Mouse (Mus musculus): Measurements from ENCODE around the gene Rcbtb2.
A peak's percentile ranks its signal among the peaks of the same experiment; 100 is the strongest.

Rcbtb2 gene

DNA sequence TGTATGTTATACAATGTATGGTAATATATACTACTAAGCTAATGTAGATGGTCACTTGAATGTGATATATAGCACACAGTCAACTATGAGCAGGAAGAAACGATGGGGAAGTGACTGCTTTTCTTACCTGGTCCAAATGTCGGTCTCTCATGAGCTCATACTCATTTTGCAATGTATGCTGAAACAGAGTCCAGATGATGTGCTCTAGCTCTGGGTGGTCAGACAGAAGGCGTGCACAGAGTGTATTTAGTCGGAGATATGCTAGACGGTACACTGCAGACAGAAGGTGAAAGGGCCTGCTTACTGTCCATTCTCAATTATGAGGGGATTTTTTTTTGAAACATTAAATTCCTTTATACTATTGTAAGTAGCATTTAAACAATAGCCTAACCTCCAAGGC lies 88.6 kb downstream of the Rcbtb2 start:
- no peak for DNase-seq

DNA sequence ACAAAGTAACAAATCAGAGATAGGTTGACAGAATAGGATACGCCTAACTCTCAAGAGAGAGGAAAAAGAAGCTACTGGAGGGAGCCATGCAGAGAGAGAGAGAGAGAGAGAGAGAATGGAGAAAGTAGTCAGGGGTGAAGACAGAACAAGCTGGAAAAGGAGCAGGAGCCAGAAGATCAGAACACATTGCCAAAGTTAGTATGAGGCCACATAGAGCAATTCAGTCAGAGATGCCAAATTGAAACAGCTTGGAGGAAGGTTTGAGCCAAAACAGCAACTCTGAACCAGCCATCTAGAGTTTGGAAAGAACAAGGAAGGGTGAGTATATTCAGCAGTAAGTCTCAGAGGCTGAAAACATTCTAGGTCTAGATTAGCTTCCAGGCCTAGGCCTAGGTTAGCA lies 94.2 kb downstream of the Rcbtb2 start:
- DNase-seq = peak; percentile 66 to 73

DNA sequence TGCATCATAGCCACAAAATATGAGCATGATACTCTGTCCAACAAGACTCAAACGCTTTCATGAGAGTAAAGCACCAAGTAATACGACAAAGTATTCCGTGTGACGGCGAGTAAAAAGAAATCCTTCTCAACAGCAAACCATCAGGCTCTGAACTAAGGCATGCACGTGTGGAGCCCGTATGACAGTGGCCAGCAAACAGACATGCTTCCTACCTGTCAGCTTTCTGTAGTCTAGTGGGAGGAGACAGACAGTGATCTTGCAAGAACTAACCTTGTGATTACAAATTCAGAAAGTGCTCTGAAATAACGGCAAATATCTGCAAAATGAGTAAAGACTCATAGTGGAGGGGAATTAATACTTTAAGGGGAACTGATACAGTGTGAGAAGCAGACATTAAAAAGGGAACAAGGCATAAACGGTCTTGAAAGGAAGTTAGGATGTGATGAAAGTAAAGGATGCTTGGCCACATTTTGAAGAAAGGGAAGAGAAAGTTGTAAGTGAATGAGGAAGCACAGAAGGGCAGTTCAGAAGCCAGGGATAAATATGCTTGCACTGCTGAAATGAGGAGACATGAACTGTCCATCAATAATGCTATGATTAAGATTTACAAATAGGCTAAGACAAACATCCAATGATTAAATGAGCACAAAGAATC lies 99.6 kb downstream of the Rcbtb2 start:
- DNase-seq = no peak

DNA sequence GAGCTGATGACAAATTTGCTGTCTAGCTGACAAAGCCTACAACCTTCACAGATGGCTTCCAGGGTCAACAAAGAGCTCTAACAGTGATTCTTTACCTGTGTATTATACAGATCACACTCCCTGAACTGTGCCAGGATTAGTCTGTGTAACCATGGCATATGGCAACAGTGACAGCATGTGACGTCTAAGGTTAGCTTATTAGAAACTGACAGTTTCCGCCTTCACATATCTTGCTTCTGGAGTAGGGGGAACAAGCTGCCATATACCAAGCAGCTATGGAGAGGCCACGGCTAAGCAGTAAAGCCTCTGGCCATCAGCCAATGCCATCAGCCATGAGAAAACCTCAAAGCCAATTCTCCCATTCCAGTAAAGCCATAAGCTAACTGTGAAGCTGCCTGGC lies 103.5 kb downstream of the Rcbtb2 start:
- DNase-seq = peak; percentile 68 to 75

DNA sequence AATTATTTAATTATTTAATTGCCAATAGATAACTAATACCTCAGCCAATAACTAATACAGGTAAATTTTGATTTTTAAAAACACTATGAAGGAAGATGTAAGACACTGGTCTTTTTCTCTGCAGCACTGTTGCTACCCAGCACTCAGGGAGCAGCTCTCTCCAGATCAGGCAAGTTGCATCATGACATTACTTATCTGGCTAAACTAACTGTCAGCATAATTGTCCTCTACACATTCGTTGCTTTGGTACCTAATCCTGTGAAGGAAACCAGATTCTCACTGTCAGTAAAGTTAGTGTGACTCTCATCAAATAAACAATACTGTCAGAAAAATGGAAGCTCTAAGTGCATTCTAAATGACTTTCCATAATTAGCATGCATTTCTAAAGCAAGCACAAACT lies 104.0 kb downstream of the Rcbtb2 start:
- DNase-seq = no peak

DNA sequence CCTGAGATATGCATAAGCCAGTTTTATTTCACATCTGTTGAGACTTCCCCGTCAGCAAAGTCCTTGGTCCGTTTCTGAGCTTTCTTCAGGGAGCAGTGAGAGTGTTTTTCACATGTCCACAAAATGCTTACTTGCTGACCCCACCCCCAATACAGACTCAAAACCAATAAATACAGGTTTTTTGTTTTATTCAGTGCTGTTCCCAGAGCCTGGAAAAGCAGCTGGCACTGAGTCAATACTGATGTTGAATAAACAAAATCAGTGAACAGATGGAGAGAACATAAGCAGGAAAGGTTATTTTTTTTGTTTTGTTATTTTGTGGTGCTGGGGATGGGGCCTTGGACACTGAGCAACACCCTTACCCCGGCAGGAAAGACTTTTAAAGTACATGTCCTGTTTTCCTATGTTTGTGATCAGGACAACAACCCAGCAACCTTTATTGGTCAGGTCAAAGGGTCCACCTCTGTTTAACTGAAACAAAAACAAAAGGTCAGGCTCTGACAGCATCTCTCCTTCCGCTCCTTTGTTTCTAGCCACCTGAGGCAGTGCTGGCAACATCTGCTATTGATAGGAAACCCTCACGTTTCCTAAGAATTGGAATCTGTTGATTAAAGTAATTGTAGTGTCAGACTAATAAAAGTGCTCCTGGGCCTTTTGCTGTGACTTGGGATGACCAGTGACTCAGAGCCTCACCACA lies 108.6 kb downstream of the Rcbtb2 start:
- no peak for DNase-seq

DNA sequence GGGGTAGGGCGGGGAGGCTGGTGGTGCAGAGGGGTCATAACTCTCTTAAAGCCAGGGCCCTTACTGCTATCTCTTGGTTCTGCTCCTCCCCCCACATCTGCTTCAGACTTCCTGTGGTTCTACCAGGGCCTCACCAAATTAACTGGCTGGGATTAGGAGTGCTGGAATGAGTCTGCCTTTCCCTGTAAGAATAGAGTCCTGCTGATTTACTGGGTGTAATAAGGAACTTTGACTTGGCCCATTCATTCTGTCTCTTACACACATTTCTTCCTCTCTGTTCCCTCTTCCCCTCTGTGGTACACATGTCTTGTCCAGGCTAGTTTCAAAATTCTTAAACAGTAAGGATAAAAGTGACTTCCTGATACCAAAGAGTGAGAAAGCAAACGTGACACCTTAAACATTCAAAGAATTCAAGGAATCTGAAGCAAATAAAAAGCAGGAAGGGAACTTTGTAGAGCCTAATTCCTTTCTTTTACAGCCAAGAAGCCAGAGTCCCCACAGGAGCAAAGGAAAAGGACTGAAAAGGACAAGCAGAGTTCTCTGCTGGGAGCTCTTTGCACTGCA lies 111.7 kb downstream of the Rcbtb2 start:
- DNase-seq = no peak

DNA sequence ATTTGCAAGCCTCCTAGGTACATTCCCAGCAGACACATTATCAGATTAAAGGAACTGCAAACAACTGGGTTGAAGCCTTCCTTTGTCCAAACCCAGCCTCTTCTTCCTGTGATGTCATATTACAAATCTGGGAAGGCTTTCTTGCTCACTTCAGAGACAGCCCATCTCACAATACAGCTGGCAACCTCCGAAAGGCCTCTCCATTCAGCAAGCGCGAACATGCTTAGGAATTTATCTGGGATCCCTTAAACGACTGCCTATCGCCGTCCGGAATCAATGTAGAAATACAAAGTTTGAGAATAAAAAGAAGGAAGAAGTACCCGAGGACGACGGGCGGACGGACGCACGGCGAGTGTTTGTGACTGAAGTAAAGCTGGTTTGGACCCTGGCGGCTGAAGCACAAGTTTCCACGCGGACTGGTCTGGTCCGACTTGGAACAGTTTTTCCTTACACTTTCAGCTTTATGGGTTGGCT lies 115.0 kb downstream of the Rcbtb2 start, which contains the start of gene Lpar6:
Gene Lpar6, plus strand, starts transcription at position 48 of the 474 bp plus-strand sequence.
- peak; percentile 34 to 41 for DNase-seq

DNA sequence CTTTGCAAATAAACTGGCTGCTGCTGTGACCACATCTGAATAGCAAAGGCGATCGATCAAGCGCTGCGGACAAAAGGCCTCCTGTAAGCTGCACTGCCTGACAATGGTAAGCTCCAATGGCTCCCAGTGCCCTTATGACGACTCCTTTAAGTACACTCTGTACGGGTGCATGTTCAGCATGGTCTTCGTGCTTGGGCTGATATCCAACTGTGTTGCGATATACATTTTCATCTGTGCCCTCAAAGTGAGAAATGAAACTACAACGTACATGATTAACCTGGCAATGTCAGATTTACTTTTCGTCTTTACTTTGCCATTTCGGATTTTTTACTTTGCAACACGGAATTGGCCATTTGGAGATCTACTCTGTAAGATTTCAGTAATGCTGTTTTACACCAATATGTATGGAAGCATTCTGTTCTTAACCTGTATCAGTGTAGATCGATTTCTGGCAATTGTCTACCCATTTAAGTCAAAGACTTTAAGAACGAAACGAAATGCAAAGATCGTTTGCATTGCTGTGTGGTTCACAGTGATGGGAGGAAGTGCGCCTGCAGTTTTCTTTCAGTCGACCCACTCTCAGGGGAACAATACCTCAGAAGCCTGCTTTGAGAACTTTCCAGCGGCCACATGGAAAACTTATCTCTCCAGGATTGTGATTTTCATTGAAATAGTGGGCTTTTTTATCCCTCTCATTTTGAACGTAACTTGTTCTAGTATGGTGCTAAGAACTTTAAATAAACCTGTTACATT lies 115.8 kb downstream of the Rcbtb2 start:
- peak; percentile 34 for DNase-seq

DNA sequence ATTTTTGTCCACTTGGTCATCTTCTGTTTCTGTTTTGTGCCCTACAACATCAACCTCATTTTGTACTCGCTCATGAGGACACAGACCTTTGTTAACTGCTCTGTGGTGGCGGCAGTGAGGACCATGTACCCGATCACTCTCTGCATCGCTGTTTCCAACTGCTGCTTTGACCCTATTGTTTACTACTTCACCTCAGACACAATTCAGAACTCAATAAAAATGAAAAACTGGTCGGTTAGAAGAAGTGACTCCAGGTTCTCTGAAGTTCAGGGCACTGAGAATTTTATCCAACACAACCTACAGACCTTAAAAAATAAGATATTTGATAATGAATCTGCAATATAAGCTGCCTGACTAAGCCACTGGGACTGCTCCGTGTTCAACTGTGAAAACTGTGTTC lies 116.5 kb downstream of the Rcbtb2 start:
- DNase-seq = peak; percentile 23 to 30

DNA sequence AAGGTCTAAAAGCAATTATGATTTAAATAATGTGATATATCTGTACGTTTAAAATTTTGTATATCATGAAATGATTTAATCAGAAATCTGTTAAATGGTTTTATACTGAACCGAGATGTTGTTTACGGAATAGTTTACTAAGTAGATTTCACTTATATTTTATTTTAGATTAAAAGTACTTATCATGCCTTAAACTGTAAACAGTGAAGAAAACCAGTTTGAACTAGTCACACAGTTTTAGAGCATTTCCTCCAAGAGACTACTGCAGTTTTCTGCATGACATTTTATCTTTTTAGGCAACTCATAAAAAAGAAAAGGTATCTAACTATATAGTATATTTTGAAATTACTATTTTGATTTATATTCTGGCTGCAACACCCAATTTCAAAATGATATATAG lies 117.0 kb downstream of the Rcbtb2 start:
- DNase-seq = no peak

DNA sequence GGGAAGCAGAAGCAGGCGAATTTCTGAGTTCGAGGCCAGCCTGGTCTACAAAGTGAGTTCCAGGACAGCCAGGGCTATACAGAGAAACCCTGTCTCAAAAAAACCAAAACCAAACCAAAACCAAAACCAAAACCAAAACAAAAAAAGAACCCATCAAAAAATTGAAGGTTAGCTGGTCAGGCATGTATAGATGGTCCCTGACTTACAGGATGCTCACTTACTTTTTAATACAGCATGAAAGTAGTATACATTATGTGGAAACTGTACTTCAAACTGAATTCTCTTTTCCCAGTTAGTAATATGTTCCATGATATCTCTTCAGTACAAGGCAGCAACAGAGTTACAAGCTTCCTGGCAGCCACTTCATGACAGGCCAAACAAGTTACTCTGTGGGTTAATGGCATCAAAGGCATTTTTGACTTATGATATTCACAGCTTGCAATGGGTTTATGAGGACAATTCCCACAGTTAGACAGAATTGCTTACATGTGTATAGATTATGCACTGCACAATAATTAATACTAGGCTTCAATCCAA lies 121.3 kb downstream of the Rcbtb2 start:
- DNase-seq = no peak

DNA sequence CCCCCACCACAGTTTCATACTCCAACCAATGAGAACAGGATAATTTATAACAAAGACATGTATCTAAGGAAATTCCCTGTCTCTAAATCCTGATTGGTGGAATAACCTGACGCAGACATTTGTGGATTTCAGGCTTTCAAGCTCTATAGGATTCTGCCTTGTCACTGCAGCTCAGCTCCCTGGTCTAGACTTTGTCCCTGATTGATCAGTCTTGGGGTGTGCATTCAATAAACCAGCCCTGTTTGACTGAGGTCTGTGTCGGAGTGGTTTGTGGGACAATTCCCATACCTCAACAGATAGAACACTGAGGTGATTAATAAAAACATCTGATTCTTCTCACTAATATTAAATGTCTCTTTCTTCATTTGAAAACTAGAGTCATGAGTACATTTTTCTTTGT lies 127.2 kb downstream of the Rcbtb2 start:
- DNase-seq = no peak

DNA sequence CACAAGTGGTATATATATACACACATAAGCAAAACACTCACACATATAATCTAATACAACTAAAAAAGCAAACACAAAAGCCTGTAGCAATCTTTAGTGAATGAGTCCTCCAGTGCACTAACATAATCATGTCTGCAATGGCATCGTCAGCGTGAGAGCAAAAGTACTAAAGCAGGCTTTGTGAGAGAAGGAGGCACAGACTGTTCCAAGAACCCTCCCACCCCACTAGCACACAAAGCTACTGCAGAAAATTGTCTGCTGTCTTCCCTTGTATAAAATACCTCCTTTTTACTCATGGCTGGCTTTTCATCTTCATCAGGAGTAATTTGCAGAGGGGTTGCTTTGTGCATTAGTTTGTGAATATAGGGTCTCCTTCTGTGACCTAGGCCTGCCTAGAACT lies 129.4 kb downstream of the Rcbtb2 start:
- no peak for DNase-seq

DNA sequence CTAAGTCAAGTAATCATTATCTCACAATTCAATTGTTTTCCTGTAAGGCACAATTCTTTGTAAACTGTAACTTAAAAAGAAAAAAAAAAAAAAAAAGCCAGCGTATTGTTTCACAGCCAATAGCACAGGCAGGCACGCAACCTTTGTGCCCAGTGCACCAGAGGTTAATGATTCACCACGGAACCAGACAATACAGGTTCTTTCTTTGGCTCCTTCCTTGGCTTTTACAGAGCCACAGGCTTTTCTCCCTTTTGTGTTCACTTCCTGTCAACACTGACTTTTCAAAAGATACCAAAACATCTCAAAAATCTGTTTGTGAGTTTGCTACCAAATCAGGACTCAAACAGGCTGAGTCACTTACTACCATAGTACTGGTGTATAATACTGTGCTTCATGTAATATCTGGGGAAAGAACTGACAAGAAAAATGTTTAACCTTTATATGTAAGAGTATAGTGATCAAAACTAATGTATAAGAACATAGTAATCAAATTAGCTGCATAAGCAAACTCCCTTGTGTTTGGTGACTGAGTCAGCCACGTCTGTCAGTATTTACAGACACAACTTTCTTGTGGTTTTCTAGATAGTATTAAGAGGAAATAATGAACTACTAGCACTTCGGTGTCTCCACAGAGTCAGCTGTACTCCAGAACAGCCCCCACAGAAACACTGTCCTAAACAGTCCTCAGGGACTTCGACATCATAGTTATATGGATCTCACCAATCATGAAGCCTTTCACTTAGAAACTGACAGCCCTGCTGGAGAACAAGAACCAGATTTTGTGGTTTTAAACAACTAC lies 130.8 kb downstream of the Rcbtb2 start:
- DNase-seq = no peak

DNA sequence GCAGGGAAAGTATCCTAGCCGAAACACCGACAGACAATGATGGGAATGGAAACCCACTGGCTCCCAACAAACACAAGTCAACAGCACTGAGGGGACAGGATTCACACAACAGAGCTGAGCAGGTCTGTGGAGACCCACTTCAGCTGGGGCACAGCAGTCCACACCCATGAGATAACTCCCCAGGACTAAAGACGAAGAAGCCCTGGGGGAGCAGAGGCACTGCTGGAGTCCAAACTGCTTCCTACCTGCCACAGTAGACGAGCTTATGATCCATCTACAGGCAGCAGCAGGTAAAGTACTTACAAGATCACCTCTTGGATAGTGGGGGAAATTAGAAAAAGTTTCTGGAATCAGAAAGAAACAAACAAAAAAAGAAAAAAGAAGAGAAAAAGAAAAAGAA lies 131.6 kb downstream of the Rcbtb2 start:
- DNase-seq = no peak

DNA sequence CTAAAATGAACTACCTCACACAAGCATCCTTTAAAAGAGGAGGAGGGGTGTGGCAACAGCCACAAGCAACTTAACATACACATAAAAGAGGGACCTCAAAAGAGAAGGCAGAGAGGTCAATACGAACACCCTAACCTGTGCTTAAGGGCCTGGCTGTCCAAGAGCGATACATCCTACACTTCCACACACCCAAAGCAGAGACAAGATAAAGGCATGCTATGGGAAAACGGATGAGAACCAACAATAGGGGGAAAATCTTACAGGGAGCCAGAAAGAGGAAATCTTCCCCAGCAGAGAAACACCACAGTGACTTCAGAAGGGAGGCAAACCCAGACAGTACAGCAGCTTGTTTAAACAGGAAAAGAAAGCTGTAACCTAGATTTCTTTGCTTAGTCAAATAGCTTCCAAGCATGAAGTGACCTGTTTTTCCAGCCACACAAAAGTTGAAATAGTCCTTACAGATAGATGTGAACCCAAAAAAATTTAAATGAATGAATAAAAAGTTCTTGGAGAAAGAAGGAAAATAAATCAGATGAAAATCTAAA lies 132.7 kb downstream of the Rcbtb2 start:
- DNase-seq = no peak

DNA sequence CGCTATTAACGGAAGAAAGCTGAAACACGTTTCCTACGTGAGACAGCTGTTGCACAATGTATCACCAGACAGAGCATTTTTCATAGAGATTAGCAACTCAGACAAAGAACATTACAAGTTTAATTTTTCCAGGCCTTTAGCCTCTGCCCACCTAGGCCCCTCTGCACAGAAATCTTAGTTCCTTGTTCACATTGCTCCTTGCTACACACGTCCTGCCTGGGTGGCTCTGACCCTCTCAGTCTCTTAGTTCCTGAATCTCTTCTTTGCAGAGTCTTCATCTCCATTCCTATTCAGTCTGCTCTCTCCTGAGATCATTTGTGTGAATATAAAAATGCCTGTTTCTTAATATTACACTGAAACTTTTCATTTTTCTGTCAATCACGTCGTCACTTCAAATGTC lies 134.5 kb downstream of the Rcbtb2 start:
- no peak for DNase-seq
